Mouse (Mus musculus): Measurements from ENCODE around the gene Chmp1a. TPM values are rescaled to one million over a fixed set of nuclear protein-coding genes. Genes with fewer than 3 reads are reported as not detected.
"Not testable (repeated sequence)": the region's sequence is repeated elsewhere in the genome, so short reads cannot be mapped to it uniquely, and the experiment has no call there.

The Chmp1a gene
- polyA plus RNA-seq, 1 experiment from 2014 or later = 153 TPM

DNA sequence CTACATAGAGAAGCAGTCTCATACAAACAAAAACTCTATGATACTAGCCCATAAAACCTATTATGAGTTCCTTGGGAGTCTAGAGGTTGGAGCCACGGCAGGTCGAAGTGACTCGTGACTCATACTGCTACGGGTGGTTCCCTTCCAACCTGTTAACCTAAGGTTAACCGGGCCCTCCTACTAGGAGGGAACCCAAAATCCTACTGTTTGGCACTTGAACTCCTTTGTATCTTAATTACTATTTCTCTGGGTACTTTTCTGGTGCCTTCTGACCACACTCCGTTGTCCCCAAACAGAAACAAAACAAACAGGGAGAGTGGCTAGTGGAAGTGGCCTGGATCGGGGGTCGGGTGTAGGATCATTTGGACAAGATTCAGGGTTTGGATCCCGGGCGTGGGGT lies 687 bp downstream of the Chmp1a start:
- ATAC-seq (ENCODE audit: low FRiP score, low TSS enrichment) = peak; percentile 48; the same call in 1 of the 2 replicates
- 30% methylated on average over 10 of the region's 10 CpGs for WGBS

DNA sequence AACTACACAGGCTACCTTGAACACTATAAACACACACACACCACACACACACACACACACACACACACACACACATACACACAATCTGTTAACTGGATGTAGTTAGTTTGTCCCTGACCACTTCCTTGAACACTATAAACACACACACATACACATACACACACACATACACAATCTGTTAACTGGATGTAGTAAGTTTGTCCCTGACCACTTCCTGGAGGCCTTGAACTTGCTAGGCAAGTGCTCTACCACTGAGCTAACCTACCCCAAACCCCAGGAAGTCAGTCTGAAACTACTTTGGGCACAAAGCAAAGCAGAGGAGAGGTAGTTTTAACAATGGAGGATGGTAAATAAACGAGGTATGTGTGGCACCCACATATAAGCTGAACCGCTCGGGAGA lies 9.0 kb downstream of the Chmp1a start:
- H3K4me3 ChIP-seq (ENCODE audit: low read depth, low read length) = no peak overlapping the region
- TF ChIP-seq EP300 (optimal IDR thresholded peaks at IDR 0.05) (no peak), CTCF (IDR thresholded peaks at IDR 0.05; ENCODE audit: low read depth) (no peak)
- no peak overlapping the region for H3K27ac ChIP-seq (replicated peaks)
- ATAC-seq (ENCODE audit: low FRiP score, low TSS enrichment) = peak; percentile 75
- no peaks in the 10 kb centered on the region for H3K4me1 ChIP-seq (replicated peaks; ENCODE audit: control insufficient read depth, insufficient read depth)
- H3K9me3 ChIP-seq (ENCODE audit: control insufficient read depth, low read length) = no peaks in the 10 kb centered on the region
- no peaks in the 10 kb centered on the region for H3K27me3 ChIP-seq (ENCODE audit: control insufficient read depth, insufficient read depth, low read length)
- WGBS = 76% methylated on average over 3 of the region's 3 CpGs
- DNase-seq (ENCODE audit: low spot score) = peak; percentile 44
- no peak overlapping the region for H3K9ac ChIP-seq (ENCODE audit: low read length)
- 0 out of 2 replicates have a peak, but pooled peaks cover 3% of the 10 kb centered on the region for H3K36me3 ChIP-seq (ENCODE audit: control insufficient read depth, insufficient read depth, low read length)
- H3K4me2 ChIP-seq (replicated peaks; ENCODE audit: low read depth) = no peak overlapping the region

More for the DNA sequence above, 687 bp downstream of the Chmp1a start:
- Histone ChIP-seq H3K4me2 (replicated peaks; ENCODE audit: low read depth) (peak overlapping the region; percentile 88), H3K4me3 (ENCODE audit: low read depth, low read length) (peak overlapping the region; percentile 81), H3K4me1 (replicated peaks; ENCODE audit: control insufficient read depth, insufficient read depth) (peaks cover 8% of the 10 kb centered on the region; the same call in 1 of the 2 replicates), H3K27ac (replicated peaks) (peak overlapping the region; percentile 81), H3K27me3 (ENCODE audit: control insufficient read depth, insufficient read depth, low read length) (no peaks in the 10 kb centered on the region), H3K9me3 (ENCODE audit: control insufficient read depth, low read length) (no peaks in the 10 kb centered on the region), H3K9ac (ENCODE audit: low read length) (peak overlapping the region; percentile 92), H3K36me3 (ENCODE audit: control insufficient read depth, insufficient read depth, low read length) (peaks cover 9% of the 10 kb centered on the region)
- no peak for DNase-seq (ENCODE audit: low spot score)
- TF ChIP-seq EP300 (optimal IDR thresholded peaks at IDR 0.05) = no peak
- TF ChIP-seq CTCF (IDR thresholded peaks at IDR 0.05; ENCODE audit: low read depth) = no peak

DNA sequence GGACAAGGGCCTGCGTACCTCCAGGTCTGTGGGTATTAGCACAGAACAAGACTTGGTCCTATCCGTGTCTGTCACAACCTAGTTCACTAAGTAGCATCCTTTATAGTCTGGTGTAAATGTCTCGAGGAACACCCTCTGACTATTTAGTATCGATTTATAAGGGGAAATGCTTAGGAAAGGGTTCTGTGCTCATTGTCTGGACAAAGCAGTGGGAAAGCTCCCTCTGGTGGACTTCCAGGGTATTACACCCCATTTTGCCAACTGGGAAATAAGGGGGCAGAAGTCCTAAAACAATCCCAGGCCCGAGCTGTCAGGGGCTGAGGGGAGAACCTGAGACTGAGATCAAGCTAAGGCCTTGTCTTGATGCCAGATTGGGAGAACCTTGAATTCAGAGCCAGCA lies 10.3 kb downstream of the Chmp1a start:
- no peak overlapping the region for H3K27ac ChIP-seq (replicated peaks)
- H3K4me2 ChIP-seq (replicated peaks; ENCODE audit: low read depth) = no peak overlapping the region
- H3K9ac ChIP-seq (ENCODE audit: low read length) = no peak overlapping the region
- no peaks in the 10 kb centered on the region for H3K4me1 ChIP-seq (replicated peaks; ENCODE audit: control insufficient read depth, insufficient read depth)
- 0 out of 2 replicates have a peak, but pooled peaks cover 3% of the 10 kb centered on the region for H3K36me3 ChIP-seq (ENCODE audit: control insufficient read depth, insufficient read depth, low read length)
- TF ChIP-seq EP300 (optimal IDR thresholded peaks at IDR 0.05) (no peak), CTCF (IDR thresholded peaks at IDR 0.05; ENCODE audit: low read depth) (peak; percentile 97)
- DNase-seq (ENCODE audit: low spot score) = peak; percentile 75
- H3K9me3 ChIP-seq (ENCODE audit: control insufficient read depth, low read length) = no peaks in the 10 kb centered on the region
- WGBS = 22% methylated on average over 5 of the region's 5 CpGs
- ATAC-seq (ENCODE audit: low FRiP score, low TSS enrichment) = no peak
- H3K27me3 ChIP-seq (ENCODE audit: control insufficient read depth, insufficient read depth, low read length) = no peaks in the 10 kb centered on the region
- no peak overlapping the region for H3K4me3 ChIP-seq (ENCODE audit: low read depth, low read length)

DNA sequence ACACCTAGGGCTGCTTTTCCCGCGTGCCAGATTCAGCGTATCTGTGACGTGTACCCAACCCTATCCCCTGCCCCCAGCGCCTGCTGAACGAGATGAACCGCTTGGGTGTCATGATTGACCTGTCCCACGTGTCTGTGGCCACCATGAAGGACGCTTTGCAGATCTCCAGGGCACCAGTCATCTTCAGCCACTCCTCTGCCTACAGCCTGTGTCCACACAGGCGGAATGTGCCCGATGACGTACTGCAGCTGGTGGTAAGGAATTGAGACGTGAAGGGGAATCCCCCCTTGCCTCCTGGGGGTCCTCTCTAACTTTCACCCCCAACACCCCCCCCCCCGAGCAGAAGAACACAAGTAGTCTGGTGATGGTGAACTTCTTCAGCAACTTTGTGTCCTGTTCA lies 12.7 kb downstream of the Chmp1a start:
- Histone ChIP-seq H3K9me3 (ENCODE audit: control insufficient read depth, low read length) (no peaks in the 10 kb centered on the region), H3K27me3 (ENCODE audit: control insufficient read depth, insufficient read depth, low read length) (no peaks in the 10 kb centered on the region), H3K27ac (replicated peaks) (no peak overlapping the region), H3K4me3 (ENCODE audit: low read depth, low read length) (no peak overlapping the region), H3K36me3 (ENCODE audit: control insufficient read depth, insufficient read depth, low read length) (no peaks in the 10 kb centered on the region), H3K4me1 (replicated peaks; ENCODE audit: control insufficient read depth, insufficient read depth) (no peaks in the 10 kb centered on the region), H3K9ac (ENCODE audit: low read length) (no peak overlapping the region), H3K4me2 (replicated peaks; ENCODE audit: low read depth) (no peak overlapping the region)
- TF ChIP-seq CTCF (IDR thresholded peaks at IDR 0.05; ENCODE audit: low read depth) (no peak), EP300 (optimal IDR thresholded peaks at IDR 0.05) (no peak)
- ATAC-seq (ENCODE audit: low FRiP score, low TSS enrichment) (no peak), DNase-seq (ENCODE audit: low spot score) (no peak)
- WGBS = 59% methylated on average over 14 of the region's 14 CpGs

DNA sequence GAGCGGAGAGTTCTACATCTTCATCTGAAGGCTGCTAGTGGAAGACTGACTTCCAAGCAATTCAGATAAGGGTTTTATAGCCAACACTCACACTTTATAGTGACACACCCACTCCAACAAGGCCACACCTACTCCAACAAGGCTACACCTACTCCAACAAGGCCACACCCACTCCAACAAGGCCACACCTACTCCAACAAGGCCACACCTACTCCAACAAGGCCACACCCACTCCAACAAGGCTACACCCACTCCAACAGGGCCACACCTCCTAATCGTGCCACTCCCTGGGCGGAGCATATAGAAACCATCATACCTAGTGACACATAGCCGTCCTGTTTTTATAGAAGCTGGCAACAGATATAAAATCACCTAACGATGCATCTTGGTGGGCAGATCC lies 15.5 kb downstream of the Chmp1a start:
- not testable (repeated sequence) for H3K36me3 ChIP-seq (ENCODE audit: control insufficient read depth, insufficient read depth, low read length); H3K9me3 ChIP-seq (ENCODE audit: control insufficient read depth, low read length); H3K4me1 ChIP-seq (replicated peaks; ENCODE audit: control insufficient read depth, insufficient read depth); H3K27ac ChIP-seq (replicated peaks); H3K9ac ChIP-seq (ENCODE audit: low read length); H3K4me2 ChIP-seq (replicated peaks; ENCODE audit: low read depth); H3K27me3 ChIP-seq (ENCODE audit: control insufficient read depth, insufficient read depth, low read length); H3K4me3 ChIP-seq (ENCODE audit: low read depth, low read length)
- peak; percentile 65 for ATAC-seq (ENCODE audit: low FRiP score, low TSS enrichment)
- WGBS = 64% methylated on average over 5 of the region's 5 CpGs
- DNase-seq (ENCODE audit: low spot score) = peak; percentile 42

DNA sequence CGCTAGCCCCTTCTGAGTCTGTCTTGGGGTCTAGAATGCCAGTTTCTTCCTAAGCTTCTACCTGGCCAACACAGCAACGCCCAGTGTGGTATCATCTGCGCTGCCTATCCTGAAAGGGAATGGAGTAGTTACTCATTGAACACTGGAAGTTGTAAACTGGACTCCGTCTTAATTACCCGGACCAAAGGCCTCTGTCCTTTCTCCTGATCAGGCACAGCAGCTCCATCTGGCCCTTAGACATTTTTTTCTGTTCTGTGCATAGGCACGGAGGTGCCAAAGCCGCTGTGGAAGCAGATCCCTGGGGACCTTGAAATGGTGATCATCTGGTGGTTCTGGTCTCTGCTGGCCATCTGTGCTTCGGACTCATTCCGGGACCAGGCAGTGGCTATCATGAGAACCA lies 18.8 kb downstream of the Chmp1a start:
- DNase-seq (ENCODE audit: low spot score) (no peak), ATAC-seq (ENCODE audit: low FRiP score, low TSS enrichment) (no peak)
- H3K9ac ChIP-seq (ENCODE audit: low read length) = no peak overlapping the region

More for the DNA sequence above, 18.8 kb downstream of the Chmp1a start:
- no peak overlapping the region for H3K4me2 ChIP-seq (replicated peaks; ENCODE audit: low read depth)
- H3K27me3 ChIP-seq (ENCODE audit: control insufficient read depth, insufficient read depth, low read length) = no peaks in the 10 kb centered on the region
- H3K4me3 ChIP-seq (ENCODE audit: low read depth, low read length) = no peak overlapping the region
- WGBS = 89% methylated on average over 9 of the region's 9 CpGs
- no peaks in the 10 kb centered on the region for H3K36me3 ChIP-seq (ENCODE audit: control insufficient read depth, insufficient read depth, low read length)
- H3K4me1 ChIP-seq (replicated peaks; ENCODE audit: control insufficient read depth, insufficient read depth) = no peaks in the 10 kb centered on the region
- no peaks in the 10 kb centered on the region for H3K9me3 ChIP-seq (ENCODE audit: control insufficient read depth, low read length)
- no peak for TF ChIP-seq CTCF (IDR thresholded peaks at IDR 0.05; ENCODE audit: low read depth)
- no peak for TF ChIP-seq EP300 (optimal IDR thresholded peaks at IDR 0.05)
- no peak overlapping the region for H3K27ac ChIP-seq (replicated peaks)

Data from stomach, postnatal 0 days (tissue).